Mouse (Mus musculus) kidney, embryonic 15.5 days (tissue): ENCODE measurements around the gene Pcmt1. TPM values are rescaled to one million over a fixed set of nuclear protein-coding genes. Genes with fewer than 3 reads are reported as not detected.
"Not testable (repeated sequence)": the region's sequence is repeated elsewhere in the genome, so short reads cannot be mapped to it uniquely, and the experiment has no call there.

Source experiments
- ATAC-seq: fragments of 200-750 bp; cut with Nextera tagmentation; replicated peaks from 2 replicates; pipeline ENCODE4 v1.8.0; 2017; ENCODE audit warnings: moderate TSS enrichment; ENCODE audit not compliant: low FRiP score
- H3K27ac ChIP-seq: fragments of 300-500 bp; sonication (generic); 2 replicates; pipeline ENCODE4 v1.5.1; 2015; ENCODE audit warnings: mild to moderate bottlenecking, inconsistent platforms
- H3K27me3 ChIP-seq: fragments of 300-500 bp; sonication (generic); 2 replicates; pipeline ENCODE4 v1.6.1; 2015; ENCODE audit warnings: inconsistent platforms
- H3K36me3 ChIP-seq: fragments of 300-500 bp; sonication (generic); 2 replicates; pipeline ENCODE4 v1.6.1; 2015; ENCODE audit warnings: inconsistent platforms
- H3K4me1 ChIP-seq: fragments of 300-500 bp; sonication (generic); 2 replicates; pipeline ENCODE4 v1.6.1; 2015; ENCODE audit warnings: inconsistent platforms
- H3K4me2 ChIP-seq: fragments of 300-500 bp; sonication (generic); 2 replicates; pipeline ENCODE4 v1.6.1; 2015; ENCODE audit warnings: moderate library complexity, mild to moderate bottlenecking, inconsistent platforms
- H3K4me3 ChIP-seq: fragments of 300-500 bp; sonication (generic); replicated peaks from 2 replicates; pipeline ENCODE4 v1.5.1; 2015; ENCODE audit warnings: mild to moderate bottlenecking, inconsistent platforms
- H3K9ac ChIP-seq: fragments of 300-500 bp; sonication (generic); 2 replicates; pipeline ENCODE4 v1.6.1; 2015; ENCODE audit warnings: mild to moderate bottlenecking, inconsistent platforms
- H3K9me3 ChIP-seq: fragments of 300-500 bp; sonication (generic); replicated peaks from 2 replicates; pipeline ENCODE4 v1.6.1; 2016; ENCODE audit warnings: inconsistent platforms
- WGBS: fragments of 180-500 bp; shearing (Covaris S2); methylation state at CpG from one replicate; pipeline ENCODE4 v1.1.7; 2015; ENCODE audit warnings: mixed read lengths; 5-methylcytosine and 5-hydroxymethylcytosine counted together
- polyA plus RNA-seq: library from polyadenylated mRNA; unstranded; fragments of >200 nt; fragmentation: Nextera tagmentation; extraction: Ambion mirVana; gene quantifications from 2 replicates; pipeline ENCODE4 v1.2.1, GENCODE M21; 2015

The Pcmt1 gene
- polyA plus RNA-seq, 1 experiment from 2014 or later: 115 TPM

DNA sequence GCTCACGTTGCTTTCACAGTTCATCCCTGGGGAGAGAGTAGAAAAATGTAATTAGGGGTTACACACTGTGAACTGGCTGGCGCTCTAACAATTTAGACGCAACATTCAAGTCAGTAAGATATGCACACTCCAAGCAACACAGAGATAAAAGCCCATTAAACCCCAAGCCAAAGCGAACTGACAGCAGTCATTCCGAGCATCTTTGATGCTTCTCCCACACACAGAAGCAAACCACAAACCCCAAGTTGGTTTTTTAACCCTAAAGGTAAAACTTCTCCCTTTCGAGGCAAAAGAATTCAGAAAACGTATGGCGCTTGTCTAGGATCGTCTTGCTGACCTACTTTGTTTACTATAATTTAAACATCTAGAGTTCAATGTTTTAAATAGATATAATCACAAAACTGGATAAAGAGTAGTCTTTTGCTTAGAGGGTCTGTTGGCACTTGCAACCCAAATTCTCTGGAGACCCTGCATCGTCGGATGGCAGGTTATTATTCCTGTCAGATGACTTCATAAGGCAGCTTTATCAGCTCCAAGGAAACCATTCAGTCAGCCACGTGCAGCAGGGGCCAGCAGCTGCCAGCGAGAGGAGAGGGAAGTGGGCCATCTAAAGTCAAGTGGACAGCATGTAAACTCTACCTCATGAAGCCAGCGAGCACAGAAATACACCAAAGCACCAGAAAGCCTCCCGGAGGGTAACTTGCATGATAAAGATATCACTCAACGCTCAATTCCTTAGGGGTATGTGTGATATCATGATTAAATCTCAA is 49.8 kb downstream of the Pcmt1 start:
- WGBS: 85% methylated on average over 16 of the region's 16 CpGs
- Histone ChIP-seq H3K27ac (no peak overlapping the region), H3K9ac (no peak overlapping the region), H3K9me3 (no peaks in the 10 kb centered on the region), H3K4me3 (no peak overlapping the region), H3K36me3 (peaks cover 40% of the 10 kb centered on the region), H3K27me3 (no peaks in the 10 kb centered on the region), H3K4me1 (no peaks in the 10 kb centered on the region), H3K4me2 (no peak overlapping the region)
- no peak for ATAC-seq

DNA sequence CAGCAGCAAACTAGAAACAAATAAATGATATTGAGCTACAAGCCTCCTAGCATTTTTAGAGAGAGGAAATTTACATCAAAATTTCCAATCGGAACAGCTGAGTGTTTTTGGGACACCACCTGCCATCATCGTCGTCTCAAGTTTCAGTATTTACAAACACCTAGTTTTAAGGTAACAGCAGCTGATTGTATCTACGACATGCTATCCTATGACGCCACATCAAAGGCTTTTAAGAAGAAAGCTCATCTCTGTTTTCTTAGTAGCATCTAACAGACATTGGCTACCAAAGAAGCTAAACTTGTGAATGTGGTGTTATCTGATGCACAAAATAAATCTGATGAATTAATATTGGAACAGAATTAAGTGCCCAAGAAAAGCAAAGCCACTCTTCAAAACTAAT is 50.6 kb downstream of the Pcmt1 start:
- no peak overlapping the region for H3K9ac ChIP-seq
- no peak for ATAC-seq
- H3K27ac ChIP-seq: no peak overlapping the region
- H3K4me1 ChIP-seq: no peaks in the 10 kb centered on the region
- H3K9me3 ChIP-seq: no peaks in the 10 kb centered on the region
- H3K4me2 ChIP-seq: no peak overlapping the region
- no peaks in the 10 kb centered on the region for H3K27me3 ChIP-seq
- H3K4me3 ChIP-seq: no peak overlapping the region
- peaks cover 40% of the 10 kb centered on the region for H3K36me3 ChIP-seq
- whole genome bisulfite sequencing: 88% methylated on average over 5 of the region's 5 CpGs

DNA sequence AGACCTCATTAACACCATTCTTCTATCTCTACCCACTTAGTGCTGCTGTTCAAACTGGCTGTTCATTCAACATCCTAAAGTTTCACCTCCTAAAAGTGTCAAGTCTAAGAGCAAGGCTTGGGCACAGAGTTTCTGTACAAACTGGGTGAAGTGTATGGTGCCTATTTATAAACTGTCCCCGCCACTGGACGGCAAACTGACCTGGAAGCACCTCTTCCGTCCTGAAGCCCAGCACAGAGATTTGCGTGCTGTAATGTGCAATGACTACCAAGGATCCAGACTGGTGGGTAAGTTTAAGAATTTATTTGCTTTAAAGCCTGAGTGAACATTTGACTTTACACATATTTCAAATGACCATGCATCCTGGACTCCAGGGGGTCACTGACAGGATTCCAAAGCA is 51.8 kb downstream of the Pcmt1 start:
- no peak for ATAC-seq
- no peaks in the 10 kb centered on the region for H3K4me1 ChIP-seq
- H3K9me3 ChIP-seq: no peaks in the 10 kb centered on the region
- no peak overlapping the region for H3K4me3 ChIP-seq
- no peak overlapping the region for H3K4me2 ChIP-seq
- no peak overlapping the region for H3K27ac ChIP-seq
- no peaks in the 10 kb centered on the region for H3K27me3 ChIP-seq
- no peak overlapping the region for H3K9ac ChIP-seq
- WGBS: 89% methylated on average over 4 of the region's 4 CpGs
- peaks cover 40% of the 10 kb centered on the region for H3K36me3 ChIP-seq

DNA sequence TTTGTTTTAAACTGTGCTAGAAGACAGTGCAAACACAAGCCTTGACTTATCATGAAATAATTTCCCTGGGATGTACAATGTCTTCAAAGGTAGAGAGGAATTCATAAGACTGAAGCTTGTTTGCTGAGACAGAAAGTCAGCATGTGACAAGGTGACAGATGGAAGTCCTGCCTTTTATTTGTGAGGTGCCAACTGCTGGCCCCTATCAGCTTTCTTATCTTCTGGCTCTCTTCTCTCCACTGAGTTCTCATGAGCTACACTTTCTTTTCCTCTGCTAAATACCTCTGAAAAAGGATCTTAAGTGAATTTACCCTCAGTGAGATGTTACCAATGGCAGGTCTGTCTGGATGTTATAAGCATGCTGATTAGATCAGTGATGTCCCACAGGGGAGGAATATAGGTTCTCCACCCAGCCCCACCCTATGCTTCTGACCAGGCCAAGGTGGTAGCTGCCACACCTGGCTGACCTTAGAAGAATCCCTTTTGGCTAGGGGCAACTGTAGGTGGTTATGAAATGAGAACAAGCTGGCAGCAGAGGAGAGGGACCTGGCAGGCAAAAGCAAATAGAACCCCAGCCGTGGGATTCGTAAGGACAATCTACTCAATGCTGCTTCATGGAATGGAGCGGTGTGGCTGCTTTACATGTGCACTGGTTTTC is 56.9 kb downstream of the Pcmt1 start:
- H3K36me3 ChIP-seq: 0 out of 2 replicates have a peak, but pooled peaks cover 7% of the 10 kb centered on the region
- no peak overlapping the region for H3K4me3 ChIP-seq
- no peak overlapping the region for H3K4me2 ChIP-seq
- H3K27ac ChIP-seq: no peak overlapping the region
- no peak for ATAC-seq
- no peaks in the 10 kb centered on the region for H3K27me3 ChIP-seq
- H3K9ac ChIP-seq: no peak overlapping the region
- 93% methylated on average over 3 of the region's 3 CpGs for WGBS
- H3K9me3 ChIP-seq: no peaks in the 10 kb centered on the region
- no peaks in the 10 kb centered on the region for H3K4me1 ChIP-seq

DNA sequence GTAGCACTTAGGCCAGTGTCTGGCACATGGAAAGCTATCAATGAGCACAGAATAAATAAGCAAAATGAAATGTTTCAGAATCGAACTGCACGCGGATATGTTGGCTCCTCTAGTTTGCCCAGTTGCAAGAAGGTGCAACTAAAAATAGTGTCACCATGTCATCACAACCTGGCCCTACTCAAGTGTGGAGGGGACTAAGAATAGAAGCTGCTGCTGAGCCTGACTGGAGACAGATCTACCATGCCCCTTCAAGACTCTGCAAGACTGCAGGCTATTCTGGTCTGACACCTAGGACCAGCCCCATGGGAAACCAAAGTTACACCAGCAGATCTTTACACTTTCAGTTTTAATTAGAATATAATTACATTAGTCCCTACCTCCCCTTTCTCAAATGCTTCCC is 58.6 kb downstream of the Pcmt1 start:
- Histone ChIP-seq H3K9me3 (no peaks in the 10 kb centered on the region), H3K27me3 (no peaks in the 10 kb centered on the region), H3K27ac (no peak overlapping the region), H3K4me1 (no peaks in the 10 kb centered on the region), H3K4me2 (no peak overlapping the region), H3K9ac (no peak overlapping the region), H3K36me3 (no peaks in the 10 kb centered on the region), H3K4me3 (no peak overlapping the region)
- ATAC-seq: no peak
- 93% methylated on average over 3 of the region's 3 CpGs for WGBS

DNA sequence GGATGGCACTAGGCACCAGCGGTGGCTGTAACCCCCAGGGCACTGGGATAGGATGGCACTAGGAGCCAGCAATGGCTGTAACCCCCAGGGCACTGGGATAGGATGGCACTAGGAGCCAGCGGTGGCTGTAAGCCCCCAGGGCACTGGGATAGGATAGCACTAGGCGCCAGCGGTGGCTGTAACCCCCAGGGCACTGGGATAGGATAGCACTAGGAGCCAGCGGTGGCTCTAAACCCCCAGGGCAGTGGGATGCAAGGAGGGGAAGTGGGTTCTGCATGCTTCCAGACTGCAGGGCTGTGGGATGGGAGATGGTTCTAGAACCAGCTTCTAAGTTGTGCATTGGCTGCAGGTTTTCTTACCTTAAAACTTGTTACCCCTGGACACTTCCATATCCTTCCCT is 60.2 kb downstream of the Pcmt1 start:
- Histone ChIP-seq H3K9ac (no peak overlapping the region), H3K36me3 (no peaks in the 10 kb centered on the region), H3K4me2 (no peak overlapping the region), H3K4me3 (no peak overlapping the region), H3K9me3 (no peaks in the 10 kb centered on the region), H3K27me3 (no peaks in the 10 kb centered on the region), H3K4me1 (no peaks in the 10 kb centered on the region), H3K27ac (no peak overlapping the region)
- no peak for ATAC-seq
- WGBS: 77% methylated on average over 5 of the region's 5 CpGs

DNA sequence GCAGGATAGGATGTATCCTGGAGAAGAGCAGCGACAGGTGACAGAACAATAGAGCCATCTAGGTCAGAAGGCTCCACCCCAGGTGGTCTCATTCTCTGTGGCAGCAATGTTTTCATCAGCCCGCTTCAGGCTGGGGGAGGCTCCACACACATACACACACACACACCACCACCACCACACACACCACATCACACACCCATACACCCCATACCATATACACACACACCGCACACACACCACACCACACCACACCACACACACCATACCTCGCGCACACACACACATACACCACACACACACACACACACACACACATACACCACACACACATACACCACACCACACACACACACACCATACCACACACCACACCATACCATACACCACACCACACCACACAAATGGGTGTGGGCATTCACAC is 61.1 kb downstream of the Pcmt1 start:
- Histone ChIP-seq H3K27me3 (no peaks in the 10 kb centered on the region), H3K4me2 (no peak overlapping the region), H3K9ac (no peak overlapping the region), H3K36me3 (no peaks in the 10 kb centered on the region), H3K4me1 (no peaks in the 10 kb centered on the region), H3K9me3 (peaks cover 2% of the 10 kb centered on the region; the same call in 1 of the 2 replicates), H3K27ac (no peak overlapping the region), H3K4me3 (no peak overlapping the region)
- 99% methylated on average over 5 of the region's 5 CpGs for WGBS
- ATAC-seq: no peak

DNA sequence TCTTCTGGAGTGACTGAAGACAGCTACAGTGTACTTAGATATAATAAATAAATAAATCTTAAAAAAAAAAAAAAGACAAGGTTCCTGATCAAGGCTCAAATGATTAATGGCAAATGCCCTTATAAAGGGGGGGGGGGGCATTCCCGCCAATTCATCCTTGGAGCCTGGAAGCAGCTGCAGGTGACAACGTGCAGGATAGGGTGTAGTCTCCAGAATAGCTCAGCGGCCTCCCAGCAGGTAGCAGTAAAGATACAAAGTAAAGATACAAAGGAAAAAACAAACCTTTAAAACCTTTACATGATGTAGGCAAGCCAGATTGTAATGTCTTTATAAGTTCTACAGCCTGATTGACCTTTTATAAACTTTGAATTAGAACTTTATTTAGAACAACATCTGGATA is 63.4 kb downstream of the Pcmt1 start:
- not testable (repeated sequence) for H3K27me3 ChIP-seq, H3K36me3 ChIP-seq, H3K4me3 ChIP-seq, H3K9ac ChIP-seq, H3K9me3 ChIP-seq, H3K27ac ChIP-seq, H3K4me1 ChIP-seq, ATAC-seq, H3K4me2 ChIP-seq
- 58% methylated on average over 3 of the region's 3 CpGs for WGBS

DNA sequence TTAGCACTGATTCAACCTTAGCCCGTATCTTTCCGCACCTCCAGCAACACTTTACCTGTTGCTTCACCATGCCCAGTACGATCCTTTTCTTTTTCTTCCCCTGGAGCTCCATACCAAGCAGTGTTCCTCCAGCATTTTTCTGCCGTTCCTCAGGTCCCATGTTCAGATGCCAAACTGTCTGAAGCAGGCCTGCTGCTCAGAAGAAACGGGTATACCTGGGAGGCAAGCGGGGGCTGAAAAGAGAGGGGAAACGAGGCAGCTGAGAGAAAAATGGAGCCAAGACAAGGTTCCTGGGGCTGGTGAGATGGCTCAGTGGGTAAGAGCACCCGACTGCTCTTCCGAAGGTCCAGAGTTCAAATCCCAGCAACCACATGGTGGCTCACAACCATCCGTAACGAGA is 63.8 kb downstream of the Pcmt1 start:
- not testable (repeated sequence) for H3K27ac ChIP-seq, H3K4me2 ChIP-seq, H3K9ac ChIP-seq, ATAC-seq, H3K9me3 ChIP-seq, H3K27me3 ChIP-seq, H3K36me3 ChIP-seq, H3K4me3 ChIP-seq, H3K4me1 ChIP-seq
- WGBS: 85% methylated on average over 11 of the region's 11 CpGs

DNA sequence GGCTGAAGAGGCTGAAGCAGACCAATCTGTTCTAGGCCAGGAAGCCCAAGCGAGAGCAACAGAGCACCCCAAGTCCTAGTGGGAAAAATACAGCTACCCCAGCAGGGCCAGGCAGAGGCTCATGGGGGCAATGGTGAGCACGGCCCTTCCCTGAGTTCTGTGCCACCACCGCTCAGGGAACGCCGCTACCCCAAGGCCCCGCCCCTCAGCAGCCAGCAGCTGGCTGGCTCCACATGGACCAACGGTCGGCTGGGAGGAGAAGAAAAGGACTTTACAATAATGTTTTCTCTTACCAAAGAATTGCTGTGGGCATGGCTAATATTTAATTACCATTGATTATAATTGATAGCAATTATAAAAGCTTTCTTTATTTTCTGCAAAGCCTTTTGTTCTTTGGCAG is 66.1 kb downstream of the Pcmt1 start:
- WGBS: 90% methylated on average over 8 of the region's 8 CpGs

DNA sequence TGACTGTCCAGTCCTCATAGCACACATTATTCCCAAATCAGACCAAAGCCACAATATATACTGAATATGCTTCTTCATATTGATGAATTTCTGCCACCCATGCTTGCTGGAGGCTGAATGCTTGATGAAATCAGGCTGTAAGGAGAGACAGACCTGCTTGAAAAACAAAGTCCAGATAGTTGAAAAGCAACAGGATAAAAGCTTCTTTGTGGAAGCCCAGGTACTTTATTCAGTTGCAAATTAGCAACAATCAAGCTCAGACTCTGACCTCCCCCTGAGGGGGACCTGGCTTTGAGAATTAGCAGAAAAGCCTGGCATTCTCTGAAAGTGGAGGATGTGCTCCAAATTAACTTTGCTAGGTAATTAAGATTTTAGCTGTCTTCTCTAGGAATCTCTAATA is 68.7 kb downstream of the Pcmt1 start:
- not testable (repeated sequence) for H3K27me3 ChIP-seq, H3K9ac ChIP-seq, ATAC-seq, H3K9me3 ChIP-seq, H3K27ac ChIP-seq, H3K36me3 ChIP-seq, H3K4me2 ChIP-seq, H3K4me1 ChIP-seq, H3K4me3 ChIP-seq

More for the DNA sequence above, 66.1 kb downstream of the Pcmt1 start:
- Histone ChIP-seq H3K27ac (no peak overlapping the region), H3K9ac (no peak overlapping the region), H3K36me3 (no peaks in the 10 kb centered on the region), H3K4me3 (no peak overlapping the region), H3K9me3 (peaks cover 5% of the 10 kb centered on the region; the same call in 1 of the 2 replicates), H3K27me3 (no peaks in the 10 kb centered on the region), H3K4me2 (no peak overlapping the region), H3K4me1 (no peaks in the 10 kb centered on the region)
- ATAC-seq: no peak

DNA sequence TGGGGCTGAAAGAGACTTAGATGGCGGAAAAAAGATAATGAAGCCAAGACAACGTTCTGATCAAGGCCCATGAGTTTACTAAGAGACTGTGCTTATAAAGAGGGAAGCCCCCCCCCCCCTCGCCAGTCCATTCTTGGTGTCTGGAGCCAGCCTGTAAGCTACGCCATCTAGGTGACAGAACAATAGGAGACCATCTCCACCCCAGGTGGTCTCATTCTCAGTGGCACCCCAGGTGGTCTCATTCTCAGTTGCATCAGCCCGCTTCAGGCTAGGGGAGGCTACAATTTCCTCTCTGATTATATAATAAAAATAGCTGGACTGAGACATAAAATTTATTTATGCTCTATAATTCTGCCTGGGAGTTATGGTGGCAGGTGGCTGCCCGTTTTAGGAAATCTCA is 69.3 kb downstream of the Pcmt1 start:
- Histone ChIP-seq H3K36me3 (no peaks in the 10 kb centered on the region), H3K27ac (no peak overlapping the region), H3K4me3 (no peak overlapping the region), H3K9ac (no peak overlapping the region), H3K4me2 (no peak overlapping the region), H3K9me3 (peaks cover 5% of the 10 kb centered on the region; the same call in 1 of the 2 replicates), H3K4me1 (no peaks in the 10 kb centered on the region), H3K27me3 (no peaks in the 10 kb centered on the region)
- no peak for ATAC-seq
- 74% methylated on average over 6 of the region's 6 CpGs for WGBS
